Mouse (Mus musculus): ENCODE results near the gene Iqcc. TPM values are rescaled to one million over a fixed set of nuclear protein-coding genes. Genes with fewer than 3 reads are reported as not detected.

Iqcc gene
- polyA plus RNA-seq, 1 experiment, result 28.3 TPM

- no peak overlapping the region for H3K4me3 ChIP-seq (ENCODE audit: extremely low read depth, insufficient read depth, insufficient read length)
- TF ChIP-seq POLR2A (IDR thresholded peaks at IDR 0.05; ENCODE audit: low read depth, low read length) (no peak), CTCF (IDR thresholded peaks at IDR 0.05; ENCODE audit: extremely low read depth, insufficient read depth, insufficient read length, insufficient replicate concordance) (no peak)
- H3K27me3 ChIP-seq (ENCODE audit: control insufficient read depth, insufficient read depth, low read length), result no peaks in the 10 kb centered on the region
- H3K4me1 ChIP-seq (ENCODE audit: control insufficient read depth, insufficient read depth, insufficient read length), result no peaks in the 10 kb centered on the region
- no peak for DNase-seq (ENCODE audit: low read depth in 1 of 2, low spot score in 2 of 2)
- no peak overlapping the region for H3K27ac ChIP-seq (ENCODE audit: insufficient read depth, low read length)
- WGBS, result 31% methylated on average over 6 of the region's 6 CpGs
- H3K36me3 ChIP-seq (ENCODE audit: control insufficient read depth, insufficient read depth, low read length), result peaks cover 18% of the 10 kb centered on the region
These were observed 26.3 kb upstream of the Iqcc start for GRCm38 (mm10) chr4:129645204-129645603.

DNA sequence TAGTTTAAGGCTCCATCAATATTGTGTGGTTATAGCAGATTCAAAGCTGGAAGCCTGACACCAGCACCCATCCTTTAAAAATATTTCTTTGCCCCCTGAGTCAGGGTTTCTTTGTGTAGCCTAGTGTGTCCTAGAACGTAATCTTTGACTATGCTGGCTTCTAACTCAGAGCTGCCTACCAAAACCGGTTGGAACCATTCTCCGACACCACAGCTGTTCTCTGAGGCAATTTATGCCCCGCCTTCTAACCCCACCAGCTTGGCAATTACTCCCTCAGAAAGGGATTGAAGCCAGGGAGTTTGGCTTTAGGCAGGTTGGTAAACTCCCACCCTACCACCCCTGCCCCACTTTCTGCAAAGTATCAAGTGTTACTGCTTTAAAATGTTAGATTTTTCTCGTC is 22.9 kb upstream of the Iqcc start:
- H3K27ac ChIP-seq (ENCODE audit: insufficient read depth, low read length), result no peak overlapping the region

DNA sequence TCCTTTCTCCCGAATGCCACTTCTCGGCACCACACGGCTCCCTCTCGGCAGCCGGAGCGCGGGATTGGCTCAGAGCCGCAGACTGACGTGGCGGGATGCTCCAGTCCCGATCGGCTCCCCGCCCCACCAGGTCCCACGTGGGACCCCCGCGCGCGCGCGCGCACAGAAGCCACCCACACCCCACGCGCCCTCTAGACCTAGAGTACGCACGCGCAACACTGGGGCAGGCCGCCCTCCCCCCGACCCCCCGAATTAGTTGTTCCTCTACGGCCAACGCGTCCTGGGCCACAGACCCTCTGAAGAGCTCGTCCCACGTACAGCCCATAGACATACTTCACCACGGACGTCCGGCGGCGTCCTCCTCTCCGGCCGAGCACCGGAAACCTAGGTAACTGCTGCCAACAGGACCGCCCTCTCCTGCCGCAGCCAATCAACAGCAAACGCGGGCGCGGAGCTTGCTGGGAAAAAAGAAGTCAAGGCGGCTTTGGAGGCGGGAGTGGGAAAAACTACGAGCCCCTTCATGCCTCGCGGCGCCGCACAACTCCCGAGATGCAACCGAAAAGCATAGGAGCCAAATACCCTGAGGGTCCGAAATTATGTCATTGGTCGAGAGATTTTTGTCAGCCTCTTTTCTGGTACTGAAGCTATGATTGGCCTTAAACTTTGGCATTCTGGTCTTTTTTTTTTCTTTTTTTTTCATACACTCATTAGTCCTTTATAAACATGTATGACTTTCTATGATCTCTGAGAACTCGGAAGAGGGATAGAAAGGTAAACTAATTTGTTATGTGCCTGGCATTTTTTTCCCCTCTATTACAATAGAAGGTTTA is 22.0 kb upstream of the Iqcc start, which contains the start of gene Txlna:
Gene Txlna, minus strand, starts transcription at position 428 of the 830 bp plus-strand sequence.
- Histone ChIP-seq H3K27me3 (ENCODE audit: control insufficient read depth, insufficient read depth, low read length) (no peaks in the 10 kb centered on the region), H3K4me1 (ENCODE audit: control insufficient read depth, insufficient read depth, insufficient read length) (peaks cover 4% of the 10 kb centered on the region; the same call in 1 of the 2 replicates), H3K36me3 (ENCODE audit: control insufficient read depth, insufficient read depth, low read length) (peaks cover 17% of the 10 kb centered on the region), H3K27ac (ENCODE audit: insufficient read depth, low read length) (peak within 1 kb of the TSS; percentile 90), H3K4me3 (ENCODE audit: extremely low read depth, insufficient read depth, insufficient read length) (peak within 1 kb of the TSS; percentile 79)
- DNase-seq (ENCODE audit: low read depth in 1 of 2, low spot score in 2 of 2), result peak; percentile 88 to 96
- under 1% methylated on average over 60 of the region's 60 CpGs for WGBS
- no peak for TF ChIP-seq CTCF (IDR thresholded peaks at IDR 0.05; ENCODE audit: extremely low read depth, insufficient read depth, insufficient read length, insufficient replicate concordance)
- peak; percentile 80 for TF ChIP-seq POLR2A (IDR thresholded peaks at IDR 0.05; ENCODE audit: low read depth, low read length)

More for the DNA sequence above, 22.9 kb upstream of the Iqcc start:
- H3K4me3 ChIP-seq (ENCODE audit: extremely low read depth, insufficient read depth, insufficient read length), result no peak overlapping the region
- peaks cover 4% of the 10 kb centered on the region; the same call in 1 of the 2 replicates for H3K4me1 ChIP-seq (ENCODE audit: control insufficient read depth, insufficient read depth, insufficient read length)
- H3K27me3 ChIP-seq (ENCODE audit: control insufficient read depth, insufficient read depth, low read length), result no peaks in the 10 kb centered on the region
- WGBS, result 77% methylated on average over 5 of the region's 5 CpGs
- DNase-seq (ENCODE audit: low read depth in 1 of 2, low spot score in 2 of 2), result no peak
- H3K36me3 ChIP-seq (ENCODE audit: control insufficient read depth, insufficient read depth, low read length), result peaks cover 13% of the 10 kb centered on the region
- TF ChIP-seq CTCF (IDR thresholded peaks at IDR 0.05; ENCODE audit: extremely low read depth, insufficient read depth, insufficient read length, insufficient replicate concordance) (no peak), POLR2A (IDR thresholded peaks at IDR 0.05; ENCODE audit: low read depth, low read length) (no peak)

DNA sequence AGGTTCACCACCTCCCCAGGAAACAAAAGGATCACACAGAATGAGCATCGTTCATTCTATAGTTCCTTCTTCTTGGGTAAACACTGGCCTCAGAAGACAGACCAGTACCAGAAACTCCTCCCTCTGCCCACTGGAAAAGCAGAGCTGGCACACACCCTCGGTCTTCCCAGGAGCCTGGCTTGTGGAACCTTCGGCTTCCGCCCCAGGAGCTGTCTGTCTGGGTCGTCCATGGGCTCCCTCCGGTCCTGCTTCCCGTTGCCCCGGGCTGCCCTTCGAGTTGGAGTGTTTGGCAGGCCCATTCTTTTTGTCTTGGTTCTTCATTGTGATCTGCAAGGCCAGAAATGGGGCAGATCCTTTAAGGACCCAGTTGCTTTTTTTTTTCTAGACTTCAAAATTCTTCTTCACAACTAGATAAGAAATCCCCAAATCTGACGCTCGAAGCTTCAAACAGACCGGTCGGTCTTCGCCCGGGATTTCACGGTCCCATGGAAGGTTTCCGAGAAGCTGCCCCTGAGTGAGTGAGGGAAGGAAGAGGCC is 21.3 kb upstream of the Iqcc start:
- Histone ChIP-seq H3K4me1 (ENCODE audit: control insufficient read depth, insufficient read depth, insufficient read length) (peaks cover 4% of the 10 kb centered on the region; the same call in 1 of the 2 replicates), H3K36me3 (ENCODE audit: control insufficient read depth, insufficient read depth, low read length) (peaks cover 18% of the 10 kb centered on the region), H3K27ac (ENCODE audit: insufficient read depth, low read length) (peak overlapping the region; percentile 90), H3K4me3 (ENCODE audit: extremely low read depth, insufficient read depth, insufficient read length) (peak overlapping the region; percentile 79), H3K27me3 (ENCODE audit: control insufficient read depth, insufficient read depth, low read length) (no peaks in the 10 kb centered on the region)
- WGBS, result 3% methylated on average over 17 of the region's 17 CpGs
- peak in 1 of 2 experiments; percentile 7 for DNase-seq (ENCODE audit: low read depth in 1 of 2, low spot score in 2 of 2)
- no peak for TF ChIP-seq POLR2A (IDR thresholded peaks at IDR 0.05; ENCODE audit: low read depth, low read length)
- no peak for TF ChIP-seq CTCF (IDR thresholded peaks at IDR 0.05; ENCODE audit: extremely low read depth, insufficient read depth, insufficient read length, insufficient replicate concordance)

DNA sequence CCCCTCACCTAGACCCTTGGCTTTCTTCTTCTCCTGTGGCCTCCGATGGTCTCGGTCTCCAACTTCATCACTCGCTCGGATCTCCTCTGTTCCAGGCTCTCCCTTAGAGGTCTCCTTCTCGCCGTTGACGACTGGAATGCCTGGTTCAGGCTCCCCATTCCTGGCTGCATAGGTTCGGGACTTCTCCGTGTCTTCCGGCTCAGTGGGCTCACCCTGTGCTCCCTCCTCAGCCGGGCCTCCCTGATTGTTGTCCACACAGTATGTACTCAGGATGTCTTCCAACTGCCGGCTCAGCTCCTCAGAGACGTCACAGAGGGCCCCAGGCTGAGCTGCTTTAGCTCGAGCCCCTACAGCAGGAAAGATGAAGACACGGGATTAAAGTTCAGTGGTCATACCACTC is 20.3 kb upstream of the Iqcc start:
- TF ChIP-seq CTCF (IDR thresholded peaks at IDR 0.05; ENCODE audit: extremely low read depth, insufficient read depth, insufficient read length, insufficient replicate concordance), result no peak
- H3K27me3 ChIP-seq (ENCODE audit: control insufficient read depth, insufficient read depth, low read length), result no peaks in the 10 kb centered on the region
- no peak overlapping the region for H3K27ac ChIP-seq (ENCODE audit: insufficient read depth, low read length)
- H3K36me3 ChIP-seq (ENCODE audit: control insufficient read depth, insufficient read depth, low read length), result peaks cover 18% of the 10 kb centered on the region
- 87% methylated on average over 15 of the region's 15 CpGs for WGBS
- no peak for DNase-seq (ENCODE audit: low read depth in 1 of 2, low spot score in 2 of 2)
- H3K4me3 ChIP-seq (ENCODE audit: extremely low read depth, insufficient read depth, insufficient read length), result no peak overlapping the region
- peaks cover 4% of the 10 kb centered on the region; the same call in 1 of the 2 replicates for H3K4me1 ChIP-seq (ENCODE audit: control insufficient read depth, insufficient read depth, insufficient read length)

- 91% methylated on average over 6 of the region's 6 CpGs for WGBS
- Histone ChIP-seq H3K27me3 (ENCODE audit: control insufficient read depth, insufficient read depth, low read length) (no peaks in the 10 kb centered on the region), H3K36me3 (ENCODE audit: control insufficient read depth, insufficient read depth, low read length) (peaks cover 47% of the 10 kb centered on the region), H3K4me1 (ENCODE audit: control insufficient read depth, insufficient read depth, insufficient read length) (no peaks in the 10 kb centered on the region), H3K27ac (ENCODE audit: insufficient read depth, low read length) (no peak overlapping the region), H3K4me3 (ENCODE audit: extremely low read depth, insufficient read depth, insufficient read length) (no peak overlapping the region)
- TF ChIP-seq POLR2A (IDR thresholded peaks at IDR 0.05; ENCODE audit: low read depth, low read length), result no peak
- TF ChIP-seq CTCF (IDR thresholded peaks at IDR 0.05; ENCODE audit: extremely low read depth, insufficient read depth, insufficient read length, insufficient replicate concordance), result no peak
- DNase-seq (ENCODE audit: low read depth in 1 of 2, low spot score in 2 of 2), result no peak
These were observed 15.0 kb upstream of the Iqcc start for GRCm38 (mm10) chr4:129633852-129634251.

GRCm38 (mm10) chr4:129631867-129632266 is 13.0 kb upstream of the Iqcc start:
- no peaks in the 10 kb centered on the region for H3K4me1 ChIP-seq (ENCODE audit: control insufficient read depth, insufficient read depth, insufficient read length)
- TF ChIP-seq CTCF (IDR thresholded peaks at IDR 0.05; ENCODE audit: extremely low read depth, insufficient read depth, insufficient read length, insufficient replicate concordance) (no peak), POLR2A (IDR thresholded peaks at IDR 0.05; ENCODE audit: low read depth, low read length) (no peak)
- H3K27me3 ChIP-seq (ENCODE audit: control insufficient read depth, insufficient read depth, low read length), result no peaks in the 10 kb centered on the region
- no peak overlapping the region for H3K4me3 ChIP-seq (ENCODE audit: extremely low read depth, insufficient read depth, insufficient read length)
- H3K27ac ChIP-seq (ENCODE audit: insufficient read depth, low read length), result no peak overlapping the region
- 91% methylated on average over 12 of the region's 12 CpGs for WGBS
- DNase-seq (ENCODE audit: low read depth in 1 of 2, low spot score in 2 of 2), result no peak
- peaks cover 48% of the 10 kb centered on the region for H3K36me3 ChIP-seq (ENCODE audit: control insufficient read depth, insufficient read depth, low read length)

All from spleen, adult 2 months (tissue).